Mouse (Mus musculus) cerebellum, adult 2 months (tissue): Measurements from ENCODE around the gene Rgs10.

Experiments used
- CTCF ChIP-seq: fragments of 200-500 bp; IDR thresholded peaks from 2 replicates; pipeline ENCODE4 v1.5.1; 2011; ENCODE audit warnings: low read depth, mild to moderate bottlenecking, control low read depth, low read length, moderate library complexity, borderline replicate concordance; ENCODE audit not compliant: insufficient read depth
- POLR2A ChIP-seq: fragments of 200-500 bp; IDR thresholded peaks from 2 replicates; pipeline ENCODE4 v1.6.1; 2011; ENCODE audit warnings: low read length, control low read depth, borderline replicate concordance; ENCODE audit not compliant: insufficient read depth

- TF ChIP-seq CTCF (no peak), POLR2A (no peak)
Measured at GRCm38 (mm10) chr7:128366654-128367053, 51.9 kb downstream of the Rgs10 start.
